Mouse (Mus musculus) thymus, adult 2 months (tissue): ENCODE data around the gene Zcchc10. TPM values are rescaled to one million over a fixed set of nuclear protein-coding genes. Genes with fewer than 3 reads are reported as not detected.

Experiments
- DNase-seq: peaks from one replicate; pipeline ENCODE4 v3.0.0; 2021
- H3K27ac ChIP-seq: fragments of 200-500 bp; 2 replicates; pipeline ENCODE4 v1.5.1; 2012; ENCODE audit warnings: low read length, control low read depth; ENCODE audit not compliant: control insufficient read depth, insufficient read depth
- H3K27me3 ChIP-seq: fragments of 200-500 bp; 2 replicates; pipeline ENCODE4 v1.6.1; 2012; ENCODE audit warnings: mild to moderate bottlenecking, low read length, moderate library complexity, mixed read lengths; ENCODE audit not compliant: control insufficient read depth, insufficient read depth
- H3K36me3 ChIP-seq: fragments of 200-500 bp; 2 replicates; pipeline ENCODE4 v1.6.1; 2012; ENCODE audit warnings: mild to moderate bottlenecking, low read length, moderate library complexity; ENCODE audit not compliant: control insufficient read depth, insufficient read depth
- H3K4me1 ChIP-seq: fragments of 200-500 bp; replicated peaks from 2 replicates; pipeline ENCODE4 v1.6.1; 2012; ENCODE audit warnings: low read length; ENCODE audit not compliant: control insufficient read depth, insufficient read depth
- H3K4me3 ChIP-seq: fragments of 200-500 bp; 2 replicates; pipeline ENCODE4 v1.5.1; 2012; ENCODE audit warnings: mild to moderate bottlenecking, low read length, control low read depth, moderate library complexity; ENCODE audit not compliant: control insufficient read depth, insufficient read depth
- CTCF ChIP-seq: fragments of 200-500 bp; IDR thresholded peaks from 2 replicates; pipeline ENCODE4 v1.5.1; 2012; ENCODE audit warnings: mild to moderate bottlenecking, control low read depth, low read length, moderate library complexity, borderline replicate concordance; ENCODE audit not compliant: control insufficient read depth, poor library complexity, insufficient read depth; ENCODE audit errors: extremely low read depth
- POLR2A ChIP-seq: fragments of 200-500 bp; IDR thresholded peaks from 2 replicates; pipeline ENCODE4 v1.6.1; 2012; ENCODE audit warnings: mild to moderate bottlenecking, low read length, control low read depth, moderate library complexity; ENCODE audit not compliant: control insufficient read depth, poor library complexity, insufficient read depth; ENCODE audit errors: extremely low read depth
- WGBS: fragments of 180-500 bp; shearing (Covaris S2); methylation state at CpG from one replicate; pipeline ENCODE4 v1.1.7; 2018; 5-methylcytosine and 5-hydroxymethylcytosine counted together
- polyA plus RNA-seq: library from polyadenylated mRNA; depleted of rRNA; stranded (reverse); fragments of >200 nt; gene quantifications from 2 replicates; pipeline ENCODE4 v1.2.3, GENCODE M21; 2012

The Zcchc10 gene
- polyA plus RNA-seq, 1 experiment: 8.4 TPM

GRCm38 (mm10) chr11:53296880-53297279, 27.6 kb upstream of the Zcchc10 start:
- WGBS: 73% methylated on average over 4 of the region's 4 CpGs

GRCm38 (mm10) chr11:53297947-53298860, 26.3 kb upstream of the Zcchc10 start:
- DNase-seq: no peak
- no peak overlapping the region for H3K4me3 ChIP-seq
- no peak overlapping the region for H3K27ac ChIP-seq

More at GRCm38 (mm10) chr11:53296880-53297279, 27.6 kb upstream of the Zcchc10 start:
- H3K4me3 ChIP-seq: no peak overlapping the region
- peaks cover 3% of the 10 kb centered on the region for H3K36me3 ChIP-seq
- no peak for DNase-seq
- H3K4me1 ChIP-seq: peaks cover 16% of the 10 kb centered on the region
- H3K27me3 ChIP-seq: no peaks in the 10 kb centered on the region
- no peak overlapping the region for H3K27ac ChIP-seq
- TF ChIP-seq POLR2A (no peak), CTCF (no peak)

GRCm38 (mm10) chr11:53299551-53300329, 24.7 kb upstream of the Zcchc10 start:
- Histone ChIP-seq H3K4me1 (peaks cover 16% of the 10 kb centered on the region), H3K27me3 (no peaks in the 10 kb centered on the region), H3K36me3 (no peaks in the 10 kb centered on the region), H3K27ac (peak overlapping the region; percentile 55), H3K4me3 (peak overlapping the region; percentile 81)
- no peak; the same call in 1 of the 2 replicates for TF ChIP-seq POLR2A
- TF ChIP-seq CTCF: no peak
- DNase-seq: peak; percentile 70
- WGBS: under 1% methylated on average over 80 of the region's 80 CpGs

More at GRCm38 (mm10) chr11:53297947-53298860, 26.3 kb upstream of the Zcchc10 start:
- Histone ChIP-seq H3K27me3 (no peaks in the 10 kb centered on the region), H3K36me3 (no peaks in the 10 kb centered on the region; the same call in 1 of the 2 replicates), H3K4me1 (peaks cover 16% of the 10 kb centered on the region)
- TF ChIP-seq CTCF (no peak), POLR2A (no peak)
- WGBS: 81% methylated on average over 7 of the region's 7 CpGs

GRCm38 (mm10) chr11:53300330-53301166, 23.9 kb upstream of the Zcchc10 start, which contains the start of gene Hspa4:
Hspa4 (minus strand) TSS chr11:53300457.
- peak within 1 kb of the TSS; percentile 81 for H3K4me3 ChIP-seq
- peak within 1 kb of the TSS; percentile 96 for H3K27ac ChIP-seq
- no peaks in the 10 kb centered on the region for H3K36me3 ChIP-seq
- under 1% methylated on average over 58 of the region's 58 CpGs for WGBS
- no peaks in the 10 kb centered on the region for H3K27me3 ChIP-seq
- peak; percentile 90 for TF ChIP-seq POLR2A
- peak; percentile 50; the same call in 1 of the 2 replicates for TF ChIP-seq CTCF
- H3K4me1 ChIP-seq: peaks cover 16% of the 10 kb centered on the region
- DNase-seq: peak; percentile 97

GRCm38 (mm10) chr11:53301167-53301515, 23.3 kb upstream of the Zcchc10 start:
- Histone ChIP-seq H3K4me1 (peaks cover 16% of the 10 kb centered on the region), H3K27me3 (no peaks in the 10 kb centered on the region), H3K36me3 (no peaks in the 10 kb centered on the region), H3K4me3 (peak overlapping the region; percentile 21), H3K27ac (peak overlapping the region; percentile 96)
- DNase-seq: no peak
- TF ChIP-seq POLR2A: no peak
- TF ChIP-seq CTCF: no peak
- WGBS: 49% methylated on average over 9 of the region's 9 CpGs
